Mouse (Mus musculus) embryonic fibroblast, embryonic 13.5 days (primary cell): Measurements from ENCODE around the gene Kdm5a.

Experiments used
- CTCF ChIP-seq: IDR thresholded peaks from 2 replicates; pipeline ENCODE4 v1.5.1; 2011; ENCODE audit warnings: mild to moderate bottlenecking, control low read depth, low read length, moderate library complexity, borderline replicate concordance; ENCODE audit not compliant: insufficient read depth
- POLR2A ChIP-seq: IDR thresholded peaks from 2 replicates; pipeline ENCODE4 v1.6.1; 2011; ENCODE audit warnings: low read depth, mild to moderate bottlenecking, control low read depth, low read length, moderate library complexity

DNA sequence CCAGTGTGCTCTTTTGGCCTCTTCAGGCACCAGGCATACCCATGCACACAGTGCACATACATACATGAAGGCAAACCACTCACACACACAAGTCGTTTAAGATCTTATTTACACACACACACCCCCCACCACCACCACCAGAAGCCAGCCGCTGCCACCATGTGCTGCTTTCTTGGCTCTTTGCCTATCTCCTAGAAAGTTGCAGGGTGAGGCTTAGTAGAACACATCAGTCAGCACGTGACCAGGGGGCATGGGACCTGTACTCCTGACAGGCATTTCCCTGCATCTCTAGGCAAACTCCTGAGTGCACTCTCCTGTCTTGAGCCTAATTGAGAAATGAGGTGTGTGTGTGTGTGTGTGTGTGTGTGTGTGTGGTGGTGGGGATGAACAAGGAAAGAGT lies 121.1 kb downstream of the Kdm5a start:
- no peak for TF ChIP-seq POLR2A
- TF ChIP-seq CTCF: no peak
